Mouse (Mus musculus): Measurements from ENCODE around the gene Rasgrf1. TPM values are rescaled to one million over a fixed set of nuclear protein-coding genes. Genes with fewer than 3 reads are reported as not detected.

Rasgrf1 gene
- polyA plus RNA-seq, 1 experiment from 2014 or later = 0.15 TPM

DNA sequence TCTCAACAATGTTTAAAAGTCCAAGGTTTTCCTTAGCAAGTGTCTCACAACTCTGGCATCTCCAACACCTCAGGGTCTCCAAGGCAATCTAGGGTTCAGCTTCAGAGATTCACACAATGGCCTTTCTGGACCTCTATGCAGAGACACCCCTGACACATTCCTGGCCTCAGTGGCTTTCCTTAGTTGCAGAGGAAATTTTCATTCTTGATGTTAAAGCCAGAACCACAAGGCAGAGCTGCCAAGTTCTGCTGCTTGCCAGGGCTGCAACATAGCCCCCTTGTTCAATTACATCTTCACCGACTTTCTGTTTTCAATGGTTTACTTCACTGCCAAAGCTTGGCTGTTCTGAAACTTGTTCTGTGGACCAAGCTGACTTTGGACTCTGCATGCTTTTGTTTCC lies 15.1 kb downstream of the Rasgrf1 start:
- DNase-seq (ENCODE audit: low spot score) (no peak), ATAC-seq (ENCODE audit: low FRiP score) (no peak)
- Histone ChIP-seq H3K9me3 (ENCODE audit: control insufficient read depth, low read length) (no peaks in the 10 kb centered on the region), H3K4me3 (ENCODE audit: low read depth, low read length) (no peak overlapping the region), H3K4me2 (replicated peaks; ENCODE audit: low read depth, low read length) (no peak overlapping the region), H3K36me3 (ENCODE audit: control insufficient read depth, insufficient read depth, low read length) (no peaks in the 10 kb centered on the region), H3K9ac (ENCODE audit: low read depth, low read length) (no peak overlapping the region), H3K27ac (ENCODE audit: low read depth, low read length) (no peak overlapping the region), H3K27me3 (ENCODE audit: control insufficient read depth, insufficient read depth, low read length) (no peaks in the 10 kb centered on the region), H3K4me1 (replicated peaks; ENCODE audit: control insufficient read depth, insufficient read depth, low read length) (no peaks in the 10 kb centered on the region)
- 90% methylated on average over 1 of the region's 1 CpGs for WGBS

DNA sequence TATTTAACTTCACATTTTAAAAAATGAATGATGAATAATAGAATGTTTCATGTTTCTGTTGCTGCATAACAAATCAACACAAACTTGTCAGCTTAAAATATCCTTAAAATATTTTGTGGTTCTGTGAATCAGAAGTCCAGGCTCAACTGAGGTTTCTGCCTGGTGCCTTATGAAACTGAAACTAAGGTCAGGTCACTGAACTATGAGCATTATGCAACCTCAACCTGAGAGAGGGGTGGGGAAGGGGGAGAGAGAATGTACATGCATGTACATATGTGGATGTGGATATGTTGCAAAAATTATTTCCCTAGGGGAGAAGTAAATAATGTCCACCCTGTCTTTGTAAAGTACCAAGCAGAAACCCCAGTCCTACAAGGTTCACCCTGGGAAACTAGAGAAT lies 18.8 kb downstream of the Rasgrf1 start:
- Histone ChIP-seq H3K4me1 (replicated peaks; ENCODE audit: control insufficient read depth, insufficient read depth, low read length) (no peaks in the 10 kb centered on the region), H3K4me2 (replicated peaks; ENCODE audit: low read depth, low read length) (no peak overlapping the region), H3K4me3 (ENCODE audit: low read depth, low read length) (no peak overlapping the region), H3K27me3 (ENCODE audit: control insufficient read depth, insufficient read depth, low read length) (no peaks in the 10 kb centered on the region), H3K9ac (ENCODE audit: low read depth, low read length) (no peak overlapping the region), H3K9me3 (ENCODE audit: control insufficient read depth, low read length) (no peaks in the 10 kb centered on the region), H3K27ac (ENCODE audit: low read depth, low read length) (no peak overlapping the region), H3K36me3 (ENCODE audit: control insufficient read depth, insufficient read depth, low read length) (no peaks in the 10 kb centered on the region)
- DNase-seq (ENCODE audit: low spot score) = no peak
- ATAC-seq (ENCODE audit: low FRiP score) = no peak

DNA sequence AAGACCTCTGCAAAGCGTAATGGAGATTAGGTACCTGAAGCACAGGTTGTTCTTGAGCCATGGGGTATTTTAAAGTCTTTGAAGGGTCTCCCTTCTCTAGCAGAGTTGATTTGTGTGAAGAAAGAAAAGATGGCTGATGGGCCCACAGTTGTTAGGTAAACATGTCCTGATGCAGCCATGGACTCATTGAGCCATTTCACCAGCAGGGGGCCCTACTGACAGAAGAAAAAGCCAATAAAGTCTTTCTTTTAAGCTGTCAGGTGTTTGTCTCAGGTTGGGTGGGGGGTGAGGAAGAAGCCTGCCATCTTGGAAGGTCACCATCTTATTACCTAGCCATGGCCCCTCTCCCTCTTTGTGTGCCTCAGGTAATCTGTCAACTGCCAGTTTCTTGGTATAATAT lies 30.7 kb downstream of the Rasgrf1 start:
- Histone ChIP-seq H3K27ac (ENCODE audit: low read depth, low read length) (no peak overlapping the region), H3K4me1 (replicated peaks; ENCODE audit: control insufficient read depth, insufficient read depth, low read length) (no peaks in the 10 kb centered on the region), H3K27me3 (ENCODE audit: control insufficient read depth, insufficient read depth, low read length) (no peaks in the 10 kb centered on the region), H3K36me3 (ENCODE audit: control insufficient read depth, insufficient read depth, low read length) (no peaks in the 10 kb centered on the region), H3K9me3 (ENCODE audit: control insufficient read depth, low read length) (no peaks in the 10 kb centered on the region), H3K4me2 (replicated peaks; ENCODE audit: low read depth, low read length) (no peak overlapping the region), H3K9ac (ENCODE audit: low read depth, low read length) (no peak overlapping the region), H3K4me3 (ENCODE audit: low read depth, low read length) (no peak overlapping the region)
- WGBS = 81% methylated on average over 1 of the region's 1 CpGs
- no peak for DNase-seq (ENCODE audit: low spot score)
- no peak for ATAC-seq (ENCODE audit: low FRiP score)

DNA sequence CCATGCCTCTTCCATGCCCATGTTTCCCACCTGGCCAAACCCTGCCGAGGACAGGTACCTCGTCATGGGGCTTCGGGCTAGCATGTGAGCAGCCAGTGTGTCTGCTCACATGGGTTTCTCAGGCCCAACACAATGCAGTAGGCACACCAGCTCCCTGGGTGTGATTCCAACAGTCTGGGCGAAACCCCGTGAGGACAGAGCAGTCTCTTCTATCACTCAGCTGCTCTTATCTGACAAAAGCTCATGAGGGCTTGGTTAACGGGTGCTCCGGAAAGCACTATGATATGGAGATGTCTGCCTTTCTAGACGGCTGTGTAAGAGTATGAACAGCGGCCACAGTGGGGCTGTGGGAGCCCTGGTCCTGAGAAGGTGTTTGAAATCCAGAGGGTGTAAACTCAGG lies 37.1 kb downstream of the Rasgrf1 start:
- Histone ChIP-seq H3K4me2 (replicated peaks; ENCODE audit: low read depth, low read length) (no peak overlapping the region), H3K9me3 (ENCODE audit: control insufficient read depth, low read length) (no peaks in the 10 kb centered on the region), H3K27ac (ENCODE audit: low read depth, low read length) (no peak overlapping the region), H3K27me3 (ENCODE audit: control insufficient read depth, insufficient read depth, low read length) (no peaks in the 10 kb centered on the region), H3K9ac (ENCODE audit: low read depth, low read length) (no peak overlapping the region), H3K4me1 (replicated peaks; ENCODE audit: control insufficient read depth, insufficient read depth, low read length) (no peaks in the 10 kb centered on the region), H3K36me3 (ENCODE audit: control insufficient read depth, insufficient read depth, low read length) (no peaks in the 10 kb centered on the region), H3K4me3 (ENCODE audit: low read depth, low read length) (no peak overlapping the region)
- ATAC-seq (ENCODE audit: low FRiP score) (no peak), DNase-seq (ENCODE audit: low spot score) (no peak)
- 91% methylated on average over 9 of the region's 9 CpGs for WGBS

DNA sequence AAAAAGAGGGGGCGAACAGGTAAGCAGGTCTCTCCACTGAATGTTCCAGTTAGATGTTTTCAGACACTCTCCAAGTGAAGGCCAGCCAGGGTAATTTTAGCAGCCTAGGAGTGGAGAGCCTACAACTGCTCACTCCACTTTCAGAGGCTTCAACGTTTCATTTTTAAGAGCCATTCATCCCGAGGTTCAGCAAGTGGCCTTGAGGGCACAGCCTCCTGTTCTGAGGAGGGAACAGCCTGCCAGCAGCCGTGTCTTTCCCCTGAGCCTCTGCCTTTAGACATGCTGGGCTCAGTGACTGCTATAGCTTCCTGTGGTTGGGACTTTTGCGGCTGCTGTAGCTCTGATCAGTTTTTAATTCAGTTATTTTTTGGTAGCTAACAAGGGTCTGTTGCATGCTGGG lies 38.9 kb downstream of the Rasgrf1 start:
- WGBS = 74% methylated on average over 5 of the region's 5 CpGs

DNA sequence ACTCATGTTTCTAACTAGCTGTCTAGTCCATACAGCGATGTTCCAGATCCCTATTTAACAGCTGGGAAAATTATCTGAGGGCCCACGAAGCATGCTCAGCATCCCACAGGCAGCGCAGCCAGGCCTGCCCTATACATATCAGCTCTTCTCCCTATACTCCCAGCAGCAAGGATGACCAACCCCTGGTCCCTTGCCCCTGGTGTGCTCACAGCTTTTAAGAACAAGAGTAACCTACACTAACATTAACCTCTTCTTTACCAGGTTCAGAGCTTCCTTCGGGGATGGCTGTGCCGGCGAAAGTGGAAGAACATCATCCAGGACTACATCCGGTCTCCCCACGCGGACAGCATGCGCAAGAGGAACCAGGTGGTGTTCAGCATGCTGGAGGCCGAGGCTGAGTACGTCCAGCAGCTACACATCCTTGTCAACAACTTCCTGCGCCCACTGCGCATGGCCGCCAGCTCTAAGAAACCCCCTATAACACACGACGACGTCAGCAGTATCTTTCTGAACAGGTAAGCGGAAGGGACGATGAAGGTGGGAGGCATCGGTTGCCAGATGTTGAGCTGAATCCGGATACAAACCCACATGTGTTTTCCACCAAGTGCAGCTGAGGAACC lies 44.0 kb downstream of the Rasgrf1 start:
- Histone ChIP-seq H3K4me1 (replicated peaks; ENCODE audit: control insufficient read depth, insufficient read depth, low read length) (no peaks in the 10 kb centered on the region), H3K9ac (ENCODE audit: low read depth, low read length) (no peak overlapping the region), H3K4me2 (replicated peaks; ENCODE audit: low read depth, low read length) (no peak overlapping the region), H3K9me3 (ENCODE audit: control insufficient read depth, low read length) (no peaks in the 10 kb centered on the region), H3K4me3 (ENCODE audit: low read depth, low read length) (no peak overlapping the region), H3K27me3 (ENCODE audit: control insufficient read depth, insufficient read depth, low read length) (no peaks in the 10 kb centered on the region), H3K27ac (ENCODE audit: low read depth, low read length) (no peak overlapping the region), H3K36me3 (ENCODE audit: control insufficient read depth, insufficient read depth, low read length) (no peaks in the 10 kb centered on the region)
- ATAC-seq (ENCODE audit: low FRiP score) (no peak), DNase-seq (ENCODE audit: low spot score) (no peak)
- WGBS = 93% methylated on average over 22 of the region's 22 CpGs

More for the DNA sequence above, 38.9 kb downstream of the Rasgrf1 start:
- no peaks in the 10 kb centered on the region for H3K27me3 ChIP-seq (ENCODE audit: control insufficient read depth, insufficient read depth, low read length)
- no peaks in the 10 kb centered on the region for H3K4me1 ChIP-seq (replicated peaks; ENCODE audit: control insufficient read depth, insufficient read depth, low read length)
- H3K36me3 ChIP-seq (ENCODE audit: control insufficient read depth, insufficient read depth, low read length) = no peaks in the 10 kb centered on the region
- no peaks in the 10 kb centered on the region for H3K9me3 ChIP-seq (ENCODE audit: control insufficient read depth, low read length)
- H3K4me3 ChIP-seq (ENCODE audit: low read depth, low read length) = no peak overlapping the region
- ATAC-seq (ENCODE audit: low FRiP score) = no peak
- no peak overlapping the region for H3K4me2 ChIP-seq (replicated peaks; ENCODE audit: low read depth, low read length)
- no peak overlapping the region for H3K9ac ChIP-seq (ENCODE audit: low read depth, low read length)
- H3K27ac ChIP-seq (ENCODE audit: low read depth, low read length) = no peak overlapping the region
- DNase-seq (ENCODE audit: low spot score) = no peak

DNA sequence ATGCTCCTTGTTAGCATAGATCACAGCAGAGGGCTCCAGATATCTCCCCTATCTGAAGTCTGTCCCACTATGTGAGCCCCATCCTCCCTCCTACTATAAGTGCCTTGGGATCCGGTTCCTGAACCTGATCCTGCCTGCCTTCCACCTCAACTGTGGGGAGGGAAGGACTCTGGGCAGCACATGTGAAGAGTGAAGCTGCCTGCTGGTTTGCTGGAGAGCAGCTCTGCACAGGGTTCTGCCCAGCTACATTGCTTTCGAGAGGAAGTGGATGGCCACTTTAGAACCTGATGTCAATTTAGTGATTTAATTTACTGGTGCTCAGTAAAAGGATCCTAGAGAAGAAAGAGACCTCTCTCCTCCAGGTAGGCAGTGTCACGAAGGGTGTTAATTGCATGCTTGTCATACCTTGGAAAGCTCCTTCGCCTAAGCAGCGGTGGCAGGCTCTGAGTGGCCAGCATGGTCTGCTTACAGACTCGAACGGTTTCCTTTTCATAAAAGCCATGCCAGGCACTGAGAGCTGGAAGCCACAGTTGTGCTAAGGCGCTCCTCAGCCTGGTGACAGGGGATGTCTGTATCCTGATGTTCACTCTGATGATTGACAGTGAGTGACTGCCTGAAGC lies 45.3 kb downstream of the Rasgrf1 start:
- Histone ChIP-seq H3K27ac (ENCODE audit: low read depth, low read length) (no peak overlapping the region), H3K4me3 (ENCODE audit: low read depth, low read length) (no peak overlapping the region), H3K36me3 (ENCODE audit: control insufficient read depth, insufficient read depth, low read length) (no peaks in the 10 kb centered on the region), H3K4me2 (replicated peaks; ENCODE audit: low read depth, low read length) (no peak overlapping the region), H3K4me1 (replicated peaks; ENCODE audit: control insufficient read depth, insufficient read depth, low read length) (no peaks in the 10 kb centered on the region), H3K27me3 (ENCODE audit: control insufficient read depth, insufficient read depth, low read length) (no peaks in the 10 kb centered on the region), H3K9me3 (ENCODE audit: control insufficient read depth, low read length) (no peaks in the 10 kb centered on the region), H3K9ac (ENCODE audit: low read depth, low read length) (no peak overlapping the region)
- 74% methylated on average over 8 of the region's 8 CpGs for WGBS
- no peak for ATAC-seq (ENCODE audit: low FRiP score)
- no peak for DNase-seq (ENCODE audit: low spot score)

DNA sequence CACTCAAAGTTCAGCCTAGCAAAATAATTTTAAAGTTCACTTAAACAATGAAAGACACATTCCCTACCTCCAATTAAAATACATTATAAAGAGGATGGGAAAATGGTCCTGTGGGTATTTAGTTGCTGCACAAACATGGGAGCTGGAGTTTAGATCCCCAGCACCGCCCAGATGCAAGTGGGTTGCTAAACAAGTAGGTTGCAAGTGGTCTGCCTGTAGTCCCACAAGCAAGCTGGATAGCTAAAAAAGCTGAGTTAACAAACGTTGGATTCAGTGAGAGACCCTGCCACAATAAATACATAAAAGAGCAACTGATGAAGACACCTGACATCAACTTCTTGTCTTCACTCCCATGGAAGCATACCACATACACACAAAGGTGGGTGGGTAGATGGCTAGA lies 49.3 kb downstream of the Rasgrf1 start:
- Histone ChIP-seq H3K4me2 (replicated peaks; ENCODE audit: low read depth, low read length) (no peak overlapping the region), H3K9me3 (ENCODE audit: control insufficient read depth, low read length) (no peaks in the 10 kb centered on the region), H3K4me3 (ENCODE audit: low read depth, low read length) (no peak overlapping the region), H3K27ac (ENCODE audit: low read depth, low read length) (no peak overlapping the region), H3K9ac (ENCODE audit: low read depth, low read length) (no peak overlapping the region), H3K27me3 (ENCODE audit: control insufficient read depth, insufficient read depth, low read length) (no peaks in the 10 kb centered on the region), H3K36me3 (ENCODE audit: control insufficient read depth, insufficient read depth, low read length) (no peaks in the 10 kb centered on the region), H3K4me1 (replicated peaks; ENCODE audit: control insufficient read depth, insufficient read depth, low read length) (no peaks in the 10 kb centered on the region)
- ATAC-seq (ENCODE audit: low FRiP score) = no peak
- no peak for DNase-seq (ENCODE audit: low spot score)
- 81% methylated on average over 2 of the region's 2 CpGs for WGBS

DNA sequence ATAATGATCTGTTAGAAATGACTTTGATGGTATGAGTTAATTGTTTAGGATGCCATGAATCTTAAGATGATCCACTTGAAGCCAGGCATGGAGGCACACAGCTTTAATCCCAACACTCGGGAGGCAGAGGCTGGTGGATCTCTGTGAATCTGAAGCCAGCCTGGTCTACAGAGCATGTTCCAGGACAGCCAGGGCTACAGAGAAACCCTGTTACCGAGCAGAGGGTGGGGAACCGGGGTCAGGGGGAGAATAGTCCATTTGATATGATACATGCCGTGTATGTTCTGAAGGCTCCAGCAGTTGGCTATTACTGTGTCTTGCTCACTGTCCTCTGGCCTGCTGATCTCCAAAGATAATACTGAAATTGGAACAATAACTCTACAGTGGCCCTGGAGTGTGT lies 54.4 kb downstream of the Rasgrf1 start:
- Histone ChIP-seq H3K9me3 (ENCODE audit: control insufficient read depth, low read length) (no peaks in the 10 kb centered on the region), H3K4me2 (replicated peaks; ENCODE audit: low read depth, low read length) (no peak overlapping the region), H3K27ac (ENCODE audit: low read depth, low read length) (no peak overlapping the region), H3K36me3 (ENCODE audit: control insufficient read depth, insufficient read depth, low read length) (no peaks in the 10 kb centered on the region), H3K9ac (ENCODE audit: low read depth, low read length) (no peak overlapping the region), H3K27me3 (ENCODE audit: control insufficient read depth, insufficient read depth, low read length) (no peaks in the 10 kb centered on the region), H3K4me1 (replicated peaks; ENCODE audit: control insufficient read depth, insufficient read depth, low read length) (no peaks in the 10 kb centered on the region), H3K4me3 (ENCODE audit: low read depth, low read length) (no peak overlapping the region)
- ATAC-seq (ENCODE audit: low FRiP score) (no peak), DNase-seq (ENCODE audit: low spot score) (no peak)
- 84% methylated on average over 4 of the region's 4 CpGs for WGBS
